Comparison of ENCODE assay signal across 9 mouse cellular contexts in genomic region chr11:106749557-106750120, GRCm38 (mm10). TPM values are rescaled to one million over a fixed set of nuclear protein-coding genes. Genes with fewer than 3 reads are reported as not detected.
DNase-seq lines count a peak whose midpoint lies in the region; ATAC-seq and TF ChIP-seq lines count a peak whose summit lies in the region.
"Not testable (repeated sequence)": the region's sequence is repeated elsewhere in the genome, so short reads cannot be mapped to it uniquely, and the experiment has no call there.
"Had no signal": no experiment of that assay in that cellular context is flagged by ENCODE, and none has a peak within 500 bp of the region (broad histone marks: within the 10 kb centered on the region; RNA-seq: fewer than 3 reads in every experiment).

No protein-coding gene starts in this region.

- not testable (repeated sequence) for H3K79me2 ChIP-seq in CH12.LX (replicated peaks; ENCODE audit: control insufficient read depth, extremely low read depth, insufficient read depth, poor library complexity, severe bottlenecking)
- peaks cover 21% of the 10 kb centered on the region for H3K79me2 ChIP-seq in macrophage (ENCODE audit: inconsistent target)

- not testable (repeated sequence) for TF ChIP-seq RAD21 in CH12.LX (IDR thresholded peaks at IDR 0.05; ENCODE audit: low read depth, low read length)

- H3K9me3 ChIP-seq in CH12.LX (replicated peaks; ENCODE audit: low read length) = peaks cover 11% of the 10 kb centered on the region
- not testable (repeated sequence) for H3K9me3 ChIP-seq in heart, embryonic 16.5 days (replicated peaks; ENCODE audit: control insufficient read depth, low read length); liver, embryonic 12.5 days (replicated peaks)

- 87% methylated on average over 7 of the region's 7 CpGs for WGBS in heart, embryonic 16.5 days
- WGBS in liver, embryonic 12.5 days (ENCODE audit: insufficient replicate concordance) = 86% methylated on average over 7 of the region's 7 CpGs
- 56% methylated on average over 7 of the region's 7 CpGs for WGBS in macrophage (ENCODE audit: missing documents)
- 90% methylated on average over 7 of the region's 7 CpGs for WGBS in small intestine, adult 2 months

- not testable (repeated sequence) for DNase-seq in CH12.LX (ENCODE audit: extremely low read depth)
- peak; percentile 50 for DNase-seq in splenic B cell, adult 2 months (ENCODE audit: low read depth, low spot score)

- not testable (repeated sequence) for ATAC-seq in heart, embryonic 16.5 days (replicated peaks; ENCODE audit: extremely low read depth, insufficient read depth, low FRiP score); liver, embryonic 12.5 days

- not testable (repeated sequence) for TF ChIP-seq EP300 in CH12.LX (IDR thresholded peaks at IDR 0.05; ENCODE audit: low read length)

- in situ Hi-C loops in CH12.LX (cut with MboI; ENCODE audit: low pct_ligation_motif_present, low pct_unique_long_range_greater_than_20kb, low sequenced_read_pairs) = loop anchor here (5.0 to 25.0 kb wide), 4 partner anchors 77 to 437 kb away; partner anchors contain the start of genes Cd79b and Gh

- H3K4me3 ChIP-seq in CH12.LX (replicated peaks in 1 of 3; ENCODE audit: low read depth in 2 of 3, low read length in 2 of 3, poor library complexity in 1 of 3) = peak overlapping the region; percentile 52 to 66 (median 52)
- peak overlapping the region; percentile 8; the same call in 1 of the 2 replicates for H3K4me3 ChIP-seq in heart, embryonic 16.5 days (ENCODE audit: low read length)
- H3K4me3 ChIP-seq in liver, embryonic 12.5 days; macrophage (ENCODE audit: inconsistent target): not testable (repeated sequence)
- peak overlapping the region; percentile 49 for H3K4me3 ChIP-seq in small intestine, adult 2 months (ENCODE audit: low read depth, low read length)

- dilution Hi-C loops in CH12.LX (cut with MboI; ENCODE audit: extremely low pct_ligation_motif_present, extremely low pct_unique_long_range_greater_than_20kb, low sequenced_read_pairs) = not testable (repeated sequence)

- TF ChIP-seq POLR2A in CH12.LX (IDR thresholded peaks at IDR 0.05; ENCODE audit: low read depth, low read length); small intestine, adult 2 months (IDR thresholded peaks at IDR 0.05; ENCODE audit: low read depth, low read length): not testable (repeated sequence)

- peaks cover 5 to 26% of the 10 kb centered on the region in 2 experiments for H3K4me1 ChIP-seq in CH12.LX (ENCODE audit: control insufficient read depth in 1 of 2, insufficient read depth in 2 of 2)
- H3K4me1 ChIP-seq in heart, embryonic 16.5 days (ENCODE audit: control insufficient read depth, insufficient read depth, low read length); small intestine, adult 2 months (ENCODE audit: control insufficient read depth, insufficient read depth, insufficient read length, low read length): not testable (repeated sequence)
- H3K4me1 ChIP-seq in liver, embryonic 12.5 days = peaks cover 30% of the 10 kb centered on the region

- H3K27ac ChIP-seq in CH12.LX (ENCODE audit: insufficient read depth, low read depth) (peak overlapping the region; percentile 95), macrophage (0 out of 2 replicates have a peak overlapping the region, but pooled peaks have one; percentile 98)
- not testable (repeated sequence) for H3K27ac ChIP-seq in heart, embryonic 16.5 days (ENCODE audit: low read length)
- 0 out of 2 replicates have a peak overlapping the region, but pooled peaks have one; percentile 8 for H3K27ac ChIP-seq in liver, embryonic 12.5 days
- peak overlapping the region; percentile 59 for H3K27ac ChIP-seq in small intestine, adult 2 months (ENCODE audit: insufficient read depth, low read depth, low read length)

- TF ChIP-seq CTCF in CH12.LX (conservative IDR thresholded peaks at IDR 0.05 in 1 of 2, IDR thresholded peaks at IDR 0.05 in 1 of 2; ENCODE audit: low read depth in 2 of 2, low read length in 2 of 2); small intestine, adult 2 months (IDR thresholded peaks at IDR 0.05; ENCODE audit: extremely low read depth, insufficient read length, insufficient replicate concordance, low read depth, low read length): not testable (repeated sequence)

- H3K27me3 ChIP-seq in CH12.LX (replicated peaks); heart, embryonic 16.5 days (ENCODE audit: control insufficient read depth, insufficient read depth, low read length); liver, embryonic 12.5 days (replicated peaks); small intestine, adult 2 months (ENCODE audit: control insufficient read depth, insufficient read depth, low read length); splenic B cell, adult 2 months (ENCODE audit: control insufficient read depth, insufficient read depth, low read length, poor library complexity, severe bottlenecking): not testable (repeated sequence)

- peak overlapping the region; percentile 76 for H3K4me2 ChIP-seq in CH12.LX (ENCODE audit: insufficient read depth, low read depth, poor library complexity, severe bottlenecking)
- H3K4me2 ChIP-seq in heart, embryonic 16.5 days (ENCODE audit: low read depth, low read length); liver, embryonic 12.5 days: not testable (repeated sequence)

- H3K9ac ChIP-seq in CH12.LX (ENCODE audit: insufficient read depth, low read depth) = peak overlapping the region; percentile 94
- not testable (repeated sequence) for H3K9ac ChIP-seq in heart, embryonic 16.5 days (ENCODE audit: low read length); liver, embryonic 12.5 days

- peaks cover 4 to 26% of the 10 kb centered on the region in 2 experiments for H3K36me3 ChIP-seq in CH12.LX (replicated peaks in 1 of 2; ENCODE audit: control insufficient read depth in 1 of 2, insufficient read depth in 1 of 2, low read length in 1 of 2)
- not testable (repeated sequence) for H3K36me3 ChIP-seq in heart, embryonic 16.5 days (ENCODE audit: control insufficient read depth, insufficient read depth); liver, embryonic 12.5 days; macrophage (ENCODE audit: inconsistent target); small intestine, adult 2 months (ENCODE audit: control insufficient read depth, insufficient read depth, low read length); splenic B cell, adult 2 months (ENCODE audit: control insufficient read depth, insufficient read depth, low read length, poor library complexity, severe bottlenecking)

RNA-seq across cellular contexts. Expression of gene Pecam1, which starts 0.8 kb away (rescaled TPM):
- total RNA-seq in CH12.LX (2012; rRNA removed) = 19.2 and 22.3 TPM in 2 replicates
- 18.4 and 20.4 TPM in 2 replicates for total RNA-seq in CH12.LX (2014; rRNA removed)
- polyA plus RNA-seq in CH12.LX (2012; ENCODE audit: insufficient read length, low read depth) = 18.9 and 19.2 TPM in 2 replicates
- polyA plus RNA-seq in heart, embryonic 16.5 days (2015; fragmentation: Nextera tagmentation; extraction: Ambion mirVana) = 80.4 and 87.7 TPM in 2 replicates
- 10.7 and 12.3 TPM in 2 replicates for polyA plus RNA-seq in liver, embryonic 12.5 days (2016; fragmentation: Nextera tagmentation; extraction: Ambion mirVana)
- 1 to 10 TPM in 25 of 26 experiments, under 1 TPM in 1; 0.84 to 9.0 (median 2.4) TPM for total RNA-seq in macrophage (2018; cell fraction: chromatin; rRNA removed)
- total RNA-seq in macrophage (2018; cell fraction: cytosol; rRNA removed) = 1 to 10 TPM in 13 of 26 experiments, under 1 TPM in 13; 0.47 to 4.9 (median 1.2) TPM
- 1 to 10 TPM; 1.2 to 7.4 (median 3.1) TPM for total RNA-seq in macrophage (2018; cell fraction: nucleus; rRNA removed)
- 0.71 to 1.5 TPM (median 0.98 TPM) in 3 replicates for polyA plus RNA-seq in macrophage (2018)
- polyA plus RNA-seq in small intestine, adult 2 months (2012; rRNA removed) = 6.3 and 10.7 TPM in 2 replicates

RNA-seq across cellular contexts. Expression of gene Milr1, which starts 1.4 kb away (rescaled TPM):
- total RNA-seq in CH12.LX (2012; rRNA removed) (22.0 and 28.1 TPM in 2 replicates), CH12.LX (2014; rRNA removed) (41.2 and 50.1 TPM in 2 replicates)
- polyA plus RNA-seq in CH12.LX (2012; ENCODE audit: insufficient read length, low read depth) (33.1 and 35.4 TPM in 2 replicates), macrophage (2018) (97.9 to 163 TPM (median 103 TPM) in 3 replicates)
- 1.8 and 2.2 TPM in 2 replicates for polyA plus RNA-seq in heart, embryonic 16.5 days (2015; fragmentation: Nextera tagmentation; extraction: Ambion mirVana)
- polyA plus RNA-seq in liver, embryonic 12.5 days (2016; fragmentation: Nextera tagmentation; extraction: Ambion mirVana) = 2.2 and 2.7 TPM in 2 replicates
- 10 to 100 TPM; 11.4 to 83.2 (median 42.8) TPM for total RNA-seq in macrophage (2018; cell fraction: chromatin; rRNA removed)
- total RNA-seq in macrophage (2018; cell fraction: cytosol; rRNA removed) = 100 to 1,000 TPM in 13 of 26 experiments, 10 to 100 TPM in 13; 62.8 to 212 (median 131) TPM
- total RNA-seq in macrophage (2018; cell fraction: nucleus; rRNA removed) = 100 to 1,000 TPM in 2 of 26 experiments, 10 to 100 TPM in 24; 26.9 to 124 (median 69.1) TPM
- 0.30 and 0.77 TPM in 2 replicates for polyA plus RNA-seq in small intestine, adult 2 months (2012; rRNA removed)
- total RNA-seq: forebrain, postnatal 0 days; MEL had no signal
- polyA plus RNA-seq: adrenal gland, adult 2 months had no signal

RNA-seq across cellular contexts. Expression of gene Polg2, which starts 29.7 kb away (rescaled TPM):
- total RNA-seq in CH12.LX (2012; rRNA removed) = 12.5 and 13.3 TPM in 2 replicates
- 12.3 and 15.3 TPM in 2 replicates for total RNA-seq in CH12.LX (2014; rRNA removed)
- polyA plus RNA-seq in CH12.LX (2012; ENCODE audit: insufficient read length, low read depth) = 11.5 and 12.1 TPM in 2 replicates
- 6.4 and 7.8 TPM in 2 replicates for polyA plus RNA-seq in heart, embryonic 16.5 days (2015; fragmentation: Nextera tagmentation; extraction: Ambion mirVana)
- polyA plus RNA-seq in liver, embryonic 12.5 days (2016; fragmentation: Nextera tagmentation; extraction: Ambion mirVana) = 7.0 and 7.3 TPM in 2 replicates
- total RNA-seq in macrophage (2018; cell fraction: chromatin; rRNA removed) = 10 to 100 TPM in 16 of 26 experiments, 1 to 10 TPM in 10; 1.9 to 90.8 (median 16.4) TPM
- total RNA-seq in macrophage (2018; cell fraction: cytosol; rRNA removed) = 1 to 10 TPM in 20 of 26 experiments, under 1 TPM in 6; 0.62 to 3.6 (median 1.8) TPM
- total RNA-seq in macrophage (2018; cell fraction: nucleus; rRNA removed) = 10 to 100 TPM in 12 of 26 experiments, 1 to 10 TPM in 14; 1.7 to 24.1 (median 9.8) TPM
- polyA plus RNA-seq in macrophage (2018) = 1.2 to 4.5 TPM (median 1.9 TPM) in 3 replicates
- 4.4 and 11.0 TPM in 2 replicates for polyA plus RNA-seq in small intestine, adult 2 months (2012; rRNA removed)

RNA-seq across cellular contexts. Expression of gene Ddx5, which starts 39.3 kb away (rescaled TPM):
- total RNA-seq in CH12.LX (2012; rRNA removed) = 269 and 351 TPM in 2 replicates
- 505 and 574 TPM in 2 replicates for total RNA-seq in CH12.LX (2014; rRNA removed)
- 1,169 and 1,328 TPM in 2 replicates for polyA plus RNA-seq in CH12.LX (2012; ENCODE audit: insufficient read length, low read depth)
- 213 and 237 TPM in 2 replicates for polyA plus RNA-seq in heart, embryonic 16.5 days (2015; fragmentation: Nextera tagmentation; extraction: Ambion mirVana)
- 174 and 177 TPM in 2 replicates for polyA plus RNA-seq in liver, embryonic 12.5 days (2016; fragmentation: Nextera tagmentation; extraction: Ambion mirVana)
- total RNA-seq in macrophage (2018; cell fraction: chromatin; rRNA removed) = 1,000 to 10,000 TPM; 1,977 to 3,563 (median 2,658) TPM
- 100 to 1,000 TPM; 341 to 915 (median 562) TPM for total RNA-seq in macrophage (2018; cell fraction: cytosol; rRNA removed)
- total RNA-seq in macrophage (2018; cell fraction: nucleus; rRNA removed) = 1,000 to 10,000 TPM; 1,291 to 2,429 (median 1,755) TPM
- polyA plus RNA-seq in macrophage (2018) = 399 to 726 TPM (median 627 TPM) in 3 replicates
- polyA plus RNA-seq in small intestine, adult 2 months (2012; rRNA removed) = 247 and 493 TPM in 2 replicates

RNA-seq across cellular contexts. Expression of gene Cep95, which starts 39.4 kb away (rescaled TPM):
- total RNA-seq in CH12.LX (2012; rRNA removed) (17.2 and 17.5 TPM in 2 replicates), CH12.LX (2014; rRNA removed) (21.7 and 24.4 TPM in 2 replicates)
- polyA plus RNA-seq in CH12.LX (2012; ENCODE audit: insufficient read length, low read depth) (19.3 and 25.3 TPM in 2 replicates), macrophage (2018) (6.7 to 17.1 TPM (median 14.3 TPM) in 3 replicates)
- polyA plus RNA-seq in heart, embryonic 16.5 days (2015; fragmentation: Nextera tagmentation; extraction: Ambion mirVana) = 14.2 and 15.1 TPM in 2 replicates
- 12.6 and 12.7 TPM in 2 replicates for polyA plus RNA-seq in liver, embryonic 12.5 days (2016; fragmentation: Nextera tagmentation; extraction: Ambion mirVana)
- total RNA-seq in macrophage (2018; cell fraction: chromatin; rRNA removed) = 100 to 1,000 TPM in 5 of 26 experiments, 10 to 100 TPM in 21; 11.3 to 128 (median 74.8) TPM
- total RNA-seq in macrophage (2018; cell fraction: cytosol; rRNA removed) = 10 to 100 TPM in 3 of 26 experiments, 1 to 10 TPM in 23; 1.9 to 11.0 (median 8.5) TPM
- total RNA-seq in macrophage (2018; cell fraction: nucleus; rRNA removed) = 10 to 100 TPM; 10.9 to 88.9 (median 37.9) TPM
- polyA plus RNA-seq in small intestine, adult 2 months (2012; rRNA removed) = 0.37 and 0.95 TPM in 2 replicates
